Mouse (Mus musculus): ENCODE results near the gene Casp1.

The Casp1 gene

GRCm38 (mm10) chr9:5298329-5299131 lies at the start of gene Casp1:
Gene Casp1, plus strand, starts transcription at chr9:5298517.
- DNase-seq (ENCODE audit: low spot score), result no peak

GRCm38 (mm10) chr9:5263951-5264475 lies 34.3 kb upstream of the Casp1 start:
- no peak for DNase-seq (ENCODE audit: low spot score)

DNA sequence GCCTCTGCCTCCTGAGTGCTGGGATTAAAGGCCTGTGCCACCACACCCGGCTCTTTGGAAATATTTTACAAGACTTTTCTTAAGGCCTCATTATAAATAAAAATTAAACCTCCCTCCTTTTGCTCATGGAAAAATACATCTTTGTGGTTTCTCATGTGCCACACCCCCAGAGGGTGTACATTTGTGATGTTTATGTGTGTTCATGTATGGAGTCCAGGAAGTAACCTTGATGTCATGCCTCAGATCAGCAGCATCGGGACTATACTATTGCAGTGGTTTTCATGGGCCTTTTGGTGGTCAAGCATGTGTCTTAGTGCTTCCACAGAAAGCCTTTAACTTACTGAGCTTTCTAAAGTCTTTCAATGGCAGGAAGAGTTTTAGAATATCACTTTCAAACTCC lies 28.0 kb upstream of the Casp1 start:
- no peak for DNase-seq (ENCODE audit: low spot score)

- DNase-seq (ENCODE audit: low spot score), result no peak
Measured at GRCm38 (mm10) chr9:5270884-5271283, 27.4 kb upstream of the Casp1 start.

GRCm38 (mm10) chr9:5271334-5271845 lies 26.9 kb upstream of the Casp1 start:
- DNase-seq (ENCODE audit: low spot score), result no peak

DNA sequence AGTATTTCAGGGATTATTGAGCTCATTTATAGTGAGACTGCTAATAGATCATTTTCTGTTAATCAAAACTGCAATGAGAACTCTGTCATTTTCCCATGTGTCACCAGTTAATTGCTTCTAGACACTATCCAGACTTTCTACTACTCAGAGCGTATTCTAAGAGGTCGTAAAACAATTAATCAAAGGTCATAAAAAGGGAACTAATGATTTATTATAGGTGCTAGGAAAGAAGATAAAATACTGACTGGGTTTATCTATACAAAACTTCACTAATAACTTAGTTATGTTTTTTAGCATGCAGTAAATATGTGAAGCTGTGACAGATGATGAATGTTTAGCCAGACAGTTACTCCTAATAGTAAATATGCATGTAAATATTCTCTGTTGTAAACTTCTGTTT lies 12.2 kb upstream of the Casp1 start:
- DNase-seq (ENCODE audit: low spot score), result no peak

DNA sequence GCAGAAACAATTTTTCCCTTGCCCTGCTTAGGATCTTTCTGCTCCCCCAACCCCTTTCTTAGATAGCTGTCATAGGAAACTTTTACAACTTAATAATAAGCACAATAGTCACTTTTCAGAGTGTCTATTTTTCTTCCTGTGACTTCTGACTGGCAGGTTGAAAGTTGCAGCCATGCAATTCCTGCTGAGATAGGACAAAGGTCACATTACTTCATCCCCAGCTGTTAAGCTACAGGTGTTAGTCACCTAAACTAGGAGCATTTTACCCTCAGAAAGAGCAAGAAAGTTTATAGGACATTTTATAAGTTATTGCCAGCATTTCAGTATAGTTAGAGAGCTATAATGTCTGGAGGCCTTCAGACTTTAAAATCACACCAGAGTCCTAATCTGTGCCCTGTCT lies 11.7 kb upstream of the Casp1 start:
- no peak for DNase-seq (ENCODE audit: low spot score)

DNA sequence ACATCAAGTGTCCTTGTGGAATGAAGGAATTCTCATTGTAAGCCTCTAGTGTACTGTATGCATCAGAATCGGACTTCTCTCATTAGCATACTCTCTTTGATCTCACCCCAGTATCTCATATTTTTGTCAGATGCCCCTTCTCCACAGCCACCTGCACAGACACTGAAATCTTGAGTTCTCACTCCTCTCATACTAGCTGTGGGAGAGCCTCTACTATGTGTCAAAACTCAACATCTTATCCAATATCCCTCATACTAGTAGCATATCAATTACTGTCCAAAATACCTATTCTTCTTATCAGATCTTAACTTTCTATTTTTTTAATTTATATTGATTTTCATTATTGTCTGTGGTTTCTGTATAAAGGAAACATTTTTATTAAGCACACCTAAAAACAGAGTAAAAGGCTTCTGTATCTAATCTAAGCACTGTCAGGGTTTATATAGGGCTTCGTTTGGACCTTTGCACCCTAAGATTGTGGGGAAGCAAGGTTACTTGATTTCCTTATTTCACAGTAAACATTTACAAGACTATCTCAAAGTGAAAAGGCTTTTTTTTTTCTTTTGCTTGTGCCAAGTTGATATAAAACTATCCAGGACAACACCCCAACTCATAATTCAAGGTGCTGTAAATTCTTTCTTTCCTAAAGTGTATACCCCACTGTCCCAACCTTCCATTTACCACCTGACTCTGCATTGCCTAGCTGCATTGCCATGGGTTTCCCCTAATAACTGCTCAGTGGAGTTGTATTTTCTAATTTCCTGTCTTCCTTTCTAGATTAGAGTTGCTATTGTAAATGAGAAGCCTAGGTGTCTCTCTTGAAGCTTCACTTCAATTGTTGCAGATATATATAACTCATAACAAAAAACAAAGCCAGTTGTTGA lies 1.7 kb upstream of the Casp1 start:
- DNase-seq (ENCODE audit: low spot score), result no peak

GRCm38 (mm10) chr9:5299132-5299381 lies 740 bp downstream of the Casp1 start:
- no peak for DNase-seq (ENCODE audit: low spot score)

DNA sequence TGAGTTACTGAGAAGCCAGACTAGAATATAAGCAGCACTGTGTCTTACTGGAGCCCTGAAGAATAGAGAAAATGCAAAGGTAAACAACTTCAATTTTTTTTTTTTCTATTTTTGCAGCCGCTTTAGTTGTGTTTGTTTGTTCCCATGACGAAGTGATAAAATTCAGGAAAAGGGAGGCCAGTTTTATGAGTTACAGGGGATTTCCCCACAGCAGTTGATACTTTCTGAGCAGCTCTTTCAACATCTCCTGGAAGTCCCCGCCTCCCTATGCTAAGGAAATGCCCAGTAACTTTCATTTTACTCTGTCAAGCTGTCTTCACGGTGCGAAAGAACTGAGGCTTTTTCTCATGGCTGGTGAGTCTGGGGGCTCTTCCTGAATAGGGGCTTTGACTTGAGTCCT lies 10.2 kb downstream of the Casp1 start, which contains the start of gene Casp4:
TSS of gene Casp4 (plus strand) at position 268 of the 400 bp plus-strand sequence.
- no peak for DNase-seq (ENCODE audit: low spot score)

DNA sequence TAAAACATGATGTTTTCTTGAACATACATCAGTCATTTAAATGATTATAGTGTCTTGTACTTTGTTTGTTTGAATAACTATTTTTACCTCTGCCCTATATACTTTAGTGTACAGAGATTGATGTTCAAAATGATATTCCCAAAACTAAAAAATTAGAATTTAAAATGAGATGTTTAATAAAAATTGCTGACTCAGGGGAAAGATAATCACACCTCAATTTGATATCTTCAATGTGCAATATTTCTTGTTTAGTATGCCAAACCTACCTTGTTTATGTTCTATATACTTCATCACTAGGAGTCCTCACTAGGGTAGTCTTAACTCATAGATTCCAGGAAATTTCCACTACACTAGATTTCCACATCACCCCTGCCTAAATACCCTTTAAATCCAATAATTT lies 11.8 kb downstream of the Casp1 start:
- DNase-seq (ENCODE audit: low spot score), result no peak

DNA sequence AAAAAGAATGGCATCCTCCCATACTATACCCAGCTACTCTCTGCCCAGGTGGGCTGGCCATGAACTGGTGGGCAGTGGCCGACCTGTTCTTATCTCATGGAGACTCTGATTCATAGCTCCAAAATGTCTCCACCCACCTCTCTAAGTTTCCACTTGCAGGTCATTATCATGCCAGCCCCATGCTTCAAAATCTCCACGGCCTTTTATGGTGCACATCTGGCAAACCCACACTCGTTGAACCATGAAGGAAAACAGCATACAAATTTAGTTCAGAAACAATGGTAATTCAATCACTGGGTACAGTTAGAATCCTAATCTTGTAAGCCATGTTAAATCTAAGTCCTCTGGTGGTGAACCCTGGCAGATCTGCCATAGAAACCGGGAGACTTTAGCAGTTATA lies 13.1 kb downstream of the Casp1 start:
- DNase-seq (ENCODE audit: low spot score), result no peak

DNA sequence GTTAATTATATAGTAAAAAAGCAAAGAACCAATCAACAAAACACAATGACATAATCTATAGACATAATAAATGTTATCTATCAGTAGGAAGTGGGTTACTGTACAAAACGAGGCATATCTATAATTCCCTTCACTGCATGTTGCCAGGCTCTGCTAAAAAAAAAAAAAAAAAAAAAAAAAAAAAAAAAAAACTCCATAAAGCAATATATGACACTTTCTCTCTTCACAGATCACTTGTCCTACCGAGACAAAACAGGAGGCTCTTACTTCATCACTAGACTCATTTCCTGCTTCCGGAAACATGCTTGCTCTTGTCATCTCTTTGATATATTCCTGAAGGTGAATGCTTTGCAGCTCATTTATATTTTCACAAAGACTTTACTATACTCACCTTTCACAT lies 29.9 kb downstream of the Casp1 start:
- no peak for DNase-seq (ENCODE audit: low spot score)

- no peak for DNase-seq (ENCODE audit: low spot score)
Measured at GRCm38 (mm10) chr9:5332441-5332840, 34.1 kb downstream of the Casp1 start.

- no peak for DNase-seq (ENCODE audit: low spot score)
Measured at GRCm38 (mm10) chr9:5333422-5333821, 35.1 kb downstream of the Casp1 start.

DNA sequence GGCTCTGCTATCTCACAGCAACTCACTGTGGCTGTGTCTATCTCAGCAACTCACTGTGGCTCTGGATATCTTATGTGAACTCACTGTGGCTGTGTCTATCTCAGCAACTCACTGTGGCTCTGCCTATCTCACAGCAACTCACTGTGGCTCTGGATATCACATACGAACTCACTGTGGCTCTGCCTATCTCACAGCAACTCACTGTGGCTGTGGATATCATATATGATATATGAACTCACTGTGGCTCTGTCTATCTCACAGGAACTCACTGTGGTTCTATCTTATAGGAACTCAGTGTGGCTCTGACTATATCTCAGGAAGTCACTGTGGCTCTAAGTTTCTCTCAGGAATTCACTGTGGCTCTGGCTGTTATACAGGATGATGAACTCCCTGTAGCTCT lies 44.8 kb downstream of the Casp1 start:
- DNase-seq (ENCODE audit: low spot score), result no peak

GRCm38 (mm10) chr9:5344090-5344489 lies 45.8 kb downstream of the Casp1 start:
- DNase-seq (ENCODE audit: low spot score), result no peak

- DNase-seq (ENCODE audit: low spot score), result peak; percentile 5
Measured at GRCm38 (mm10) chr9:5345291-5345898, 47.1 kb downstream of the Casp1 start, which contains the start of gene Casp12. Gene Casp12, plus strand, starts transcription at chr9:5345430.

- DNase-seq (ENCODE audit: low spot score), result no peak
Measured at GRCm38 (mm10) chr9:5347381-5347780, 49.1 kb downstream of the Casp1 start.

DNA sequence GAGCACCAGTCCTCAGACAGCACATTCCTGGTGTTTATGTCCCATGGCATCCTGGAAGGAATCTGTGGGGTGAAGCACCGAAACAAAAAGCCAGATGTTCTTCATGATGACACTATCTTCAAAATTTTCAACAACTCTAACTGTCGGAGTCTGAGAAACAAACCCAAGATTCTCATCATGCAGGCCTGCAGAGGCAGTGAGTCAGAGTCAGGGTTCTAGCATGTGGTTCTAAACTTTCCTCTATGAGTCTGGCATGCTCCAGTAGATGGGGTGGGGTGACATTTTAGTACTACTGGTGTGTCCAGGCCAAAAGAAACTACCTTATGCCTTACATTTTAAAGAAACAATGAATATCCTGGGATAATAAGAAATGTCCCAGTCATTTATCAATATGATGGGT lies 55.4 kb downstream of the Casp1 start:
- no peak for DNase-seq (ENCODE audit: low spot score)

GRCm38 (mm10) chr9:5356801-5357200 lies 58.5 kb downstream of the Casp1 start:
- DNase-seq (ENCODE audit: low spot score), result no peak

All from ovary, adult 18-20 months (tissue).